Mouse (Mus musculus): ENCODE results near the gene Taar8c. TPM values are rescaled to one million over a fixed set of nuclear protein-coding genes. Genes with fewer than 3 reads are reported as not detected.
"Not testable (repeated sequence)": the region's sequence is repeated elsewhere in the genome, so short reads cannot be mapped to it uniquely, and the experiment has no call there.

Gene Taar8c
- polyA plus RNA-seq, 1 experiment: not detected

- no peak for TF ChIP-seq POLR2A (IDR thresholded peaks at IDR 0.05; ENCODE audit: borderline replicate concordance, control insufficient read depth, low read depth, low read length)
- no peak for TF ChIP-seq CTCF (IDR thresholded peaks at IDR 0.05; ENCODE audit: control insufficient read depth, insufficient read depth, low read length)
- Histone ChIP-seq H3K27ac (ENCODE audit: control insufficient read depth, insufficient read depth, low read depth, low read length, poor library complexity) (no peak overlapping the region), H3K4me3 (replicated peaks; ENCODE audit: control insufficient read depth, low read depth, low read length) (no peak overlapping the region), H3K4me1 (ENCODE audit: control insufficient read depth, insufficient read depth, low read length) (no peaks in the 10 kb centered on the region)
- WGBS: 34% methylated on average over 5 of the region's 5 CpGs
Observed at GRCm38 (mm10) chr10:24086555-24086954, 15.2 kb downstream of the Taar8c start.

- WGBS: 84% methylated on average over 5 of the region's 5 CpGs
- no peak overlapping the region for H3K4me3 ChIP-seq (replicated peaks; ENCODE audit: control insufficient read depth, low read depth, low read length)
- TF ChIP-seq CTCF (IDR thresholded peaks at IDR 0.05; ENCODE audit: control insufficient read depth, insufficient read depth, low read length) (no peak), POLR2A (IDR thresholded peaks at IDR 0.05; ENCODE audit: borderline replicate concordance, control insufficient read depth, low read depth, low read length) (no peak)
- H3K4me1 ChIP-seq (ENCODE audit: control insufficient read depth, insufficient read depth, low read length): no peaks in the 10 kb centered on the region
- no peak overlapping the region for H3K27ac ChIP-seq (ENCODE audit: control insufficient read depth, insufficient read depth, low read depth, low read length, poor library complexity)
Observed at GRCm38 (mm10) chr10:24085936-24086335, 15.8 kb downstream of the Taar8c start.

DNA sequence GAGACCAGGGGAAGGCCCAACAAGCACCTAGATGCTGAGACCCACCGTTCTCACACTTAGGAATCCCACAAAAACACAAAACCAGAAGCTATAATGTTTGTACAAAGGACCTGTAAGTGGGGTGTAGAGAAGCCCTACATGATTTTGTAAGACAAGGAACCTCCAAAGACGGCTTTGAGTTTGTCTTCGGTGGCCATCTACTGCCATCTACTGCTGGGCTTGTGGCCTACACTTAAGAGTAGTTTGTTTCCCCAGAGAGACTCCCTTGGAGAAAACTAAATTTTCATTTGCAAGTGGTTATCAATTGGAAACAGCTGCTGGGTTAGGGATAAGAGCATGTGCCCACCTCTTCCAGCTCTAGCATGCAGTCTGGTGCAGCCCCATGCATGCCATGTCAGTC lies 21.5 kb downstream of the Taar8c start:
- Histone ChIP-seq H3K4me3 (replicated peaks; ENCODE audit: control insufficient read depth, low read depth, low read length) (no peak overlapping the region), H3K4me1 (ENCODE audit: control insufficient read depth, insufficient read depth, low read length) (no peaks in the 10 kb centered on the region), H3K27ac (ENCODE audit: control insufficient read depth, insufficient read depth, low read depth, low read length, poor library complexity) (no peak overlapping the region)
- WGBS: 37% methylated on average over 3 of the region's 3 CpGs
- TF ChIP-seq CTCF (IDR thresholded peaks at IDR 0.05; ENCODE audit: control insufficient read depth, insufficient read depth, low read length): no peak
- no peak for TF ChIP-seq POLR2A (IDR thresholded peaks at IDR 0.05; ENCODE audit: borderline replicate concordance, control insufficient read depth, low read depth, low read length)

- not testable (repeated sequence) for H3K4me1 ChIP-seq (ENCODE audit: control insufficient read depth, insufficient read depth, low read length)
- WGBS: 77% methylated on average over 2 of the region's 4 CpGs
Observed at GRCm38 (mm10) chr10:24076200-24076599, 25.5 kb downstream of the Taar8c start, which contains the start of gene Taar8a. Taar8a (plus strand) TSS chr10:24076500.

DNA sequence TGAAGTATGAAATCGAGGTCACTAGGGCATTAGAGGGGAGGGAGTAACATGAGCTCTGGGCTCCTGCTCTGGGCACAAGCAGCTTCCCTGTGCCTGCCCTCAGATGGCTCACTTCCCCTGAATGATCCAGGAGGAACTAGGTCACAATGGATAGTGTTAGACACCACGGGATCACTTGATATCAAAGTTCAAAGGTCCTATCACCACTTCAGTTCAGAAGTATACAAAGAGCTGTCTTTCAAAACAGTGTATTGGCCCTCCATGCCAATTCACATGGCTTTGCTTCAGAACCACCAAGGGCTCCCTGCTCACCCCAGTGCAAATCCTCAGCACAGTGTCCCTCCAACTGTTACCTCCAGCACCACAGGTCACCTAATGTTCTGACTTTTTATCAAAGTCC lies 27.0 kb downstream of the Taar8c start:
- not testable (repeated sequence) for H3K4me1 ChIP-seq (ENCODE audit: control insufficient read depth, insufficient read depth, low read length); H3K4me3 ChIP-seq (replicated peaks; ENCODE audit: control insufficient read depth, low read depth, low read length); H3K27ac ChIP-seq (ENCODE audit: control insufficient read depth, insufficient read depth, low read depth, low read length, poor library complexity)
- 45% methylated on average over 2 of the region's 2 CpGs for WGBS

More at GRCm38 (mm10) chr10:24076200-24076599, 25.5 kb downstream of the Taar8c start, which contains the start of gene Taar8a:
- H3K4me3 ChIP-seq (replicated peaks; ENCODE audit: control insufficient read depth, low read depth, low read length); H3K27ac ChIP-seq (ENCODE audit: control insufficient read depth, insufficient read depth, low read depth, low read length, poor library complexity): not testable (repeated sequence)

DNA sequence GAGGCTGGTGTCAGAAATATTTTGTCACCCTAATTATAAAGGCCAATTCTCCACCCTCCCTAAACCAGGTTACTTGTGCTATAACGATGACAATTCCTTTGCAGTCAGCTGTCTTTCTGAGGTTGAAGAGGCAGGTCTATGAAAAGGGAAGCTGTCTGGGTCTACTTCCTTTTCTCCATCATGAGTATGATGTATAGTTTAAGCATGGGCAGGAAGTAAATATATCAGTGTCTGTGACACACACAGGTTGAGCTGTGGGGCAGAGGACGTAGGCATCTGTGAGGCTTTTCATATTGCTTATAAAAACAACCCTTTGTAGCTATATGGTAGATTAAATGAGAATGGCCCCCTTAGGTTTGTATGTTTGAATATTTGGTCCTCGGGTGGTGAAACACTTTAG lies 42.7 kb downstream of the Taar8c start:
- Histone ChIP-seq H3K27ac (ENCODE audit: control insufficient read depth, insufficient read depth, low read depth, low read length, poor library complexity) (no peak overlapping the region), H3K4me3 (replicated peaks; ENCODE audit: control insufficient read depth, low read depth, low read length) (no peak overlapping the region), H3K4me1 (ENCODE audit: control insufficient read depth, insufficient read depth, low read length) (no peaks in the 10 kb centered on the region)
- TF ChIP-seq CTCF (IDR thresholded peaks at IDR 0.05; ENCODE audit: control insufficient read depth, insufficient read depth, low read length) (no peak), POLR2A (IDR thresholded peaks at IDR 0.05; ENCODE audit: borderline replicate concordance, control insufficient read depth, low read depth, low read length) (no peak)
- WGBS: 28% methylated on average over 3 of the region's 3 CpGs

DNA sequence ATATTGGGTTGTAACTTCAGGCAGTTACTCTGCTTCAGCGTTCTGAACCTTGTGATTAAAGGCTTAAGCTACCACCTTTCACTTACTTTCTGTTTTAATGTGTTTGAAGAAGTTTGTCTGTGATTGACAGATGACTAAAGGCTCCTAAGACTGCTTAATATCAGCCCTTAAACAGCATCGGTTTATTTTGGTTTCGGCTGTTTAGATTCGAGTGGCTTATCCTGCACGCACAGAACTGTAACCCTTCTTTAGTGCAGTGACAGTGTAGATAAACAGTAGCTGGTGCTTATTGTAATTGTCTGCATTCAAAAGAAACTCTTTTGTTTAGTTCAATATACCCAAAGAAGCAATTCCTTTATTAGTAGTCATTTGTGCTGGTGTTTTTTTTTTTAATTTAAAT lies 49.7 kb downstream of the Taar8c start:
- H3K27ac ChIP-seq (ENCODE audit: control insufficient read depth, insufficient read depth, low read depth, low read length, poor library complexity): no peak overlapping the region
- H3K4me3 ChIP-seq (replicated peaks; ENCODE audit: control insufficient read depth, low read depth, low read length): no peak overlapping the region
- H3K4me1 ChIP-seq (ENCODE audit: control insufficient read depth, insufficient read depth, low read length): no peaks in the 10 kb centered on the region
- TF ChIP-seq POLR2A (IDR thresholded peaks at IDR 0.05; ENCODE audit: borderline replicate concordance, control insufficient read depth, low read depth, low read length) (no peak), CTCF (IDR thresholded peaks at IDR 0.05; ENCODE audit: control insufficient read depth, insufficient read depth, low read length) (no peak)
- 66% methylated on average over 5 of the region's 5 CpGs for WGBS

Other genes with a start within 250 kb of the Taar8c start
- not detected in 2 replicates for gene Vnn1, start 207.2 kb downstream of the Taar8c start, polyA plus RNA-seq (2011; ENCODE audit: insufficient read depth, insufficient read length, low replicate concordance, missing spikeins)
- gene Taar1, start 181.6 kb downstream of the Taar8c start, polyA plus RNA-seq (2011; ENCODE audit: insufficient read depth, insufficient read length, low replicate concordance, missing spikeins): not detected in 2 replicates
- gene Taar2, start 163.3 kb downstream of the Taar8c start, polyA plus RNA-seq (2011; ENCODE audit: insufficient read depth, insufficient read length, low replicate concordance, missing spikeins): not detected in 2 replicates
- gene Taar3, start 152.4 kb downstream of the Taar8c start, polyA plus RNA-seq (2011; ENCODE audit: insufficient read depth, insufficient read length, low replicate concordance, missing spikeins): not detected in 2 replicates
- not detected in 2 replicates for gene Taar4, start 141.4 kb downstream of the Taar8c start, polyA plus RNA-seq (2011; ENCODE audit: insufficient read depth, insufficient read length, low replicate concordance, missing spikeins)
- gene Taar5, start 131.2 kb downstream of the Taar8c start, polyA plus RNA-seq (2011; ENCODE audit: insufficient read depth, insufficient read length, low replicate concordance, missing spikeins): not detected in 2 replicates
- gene Taar6, start 116.3 kb downstream of the Taar8c start, polyA plus RNA-seq (2011; ENCODE audit: insufficient read depth, insufficient read length, low replicate concordance, missing spikeins): not detected in 2 replicates
- not detected in 2 replicates for gene Taar7a, start 108.4 kb downstream of the Taar8c start, polyA plus RNA-seq (2011; ENCODE audit: insufficient read depth, insufficient read length, low replicate concordance, missing spikeins)
- not detected in 2 replicates for gene Taar7b, start 102.0 kb downstream of the Taar8c start, polyA plus RNA-seq (2011; ENCODE audit: insufficient read depth, insufficient read length, low replicate concordance, missing spikeins)
- gene Taar7d, start 74.7 kb downstream of the Taar8c start, polyA plus RNA-seq (2011; ENCODE audit: insufficient read depth, insufficient read length, low replicate concordance, missing spikeins): not detected in 2 replicates
- not detected in 2 replicates for gene Taar7e, start 64.3 kb downstream of the Taar8c start, polyA plus RNA-seq (2011; ENCODE audit: insufficient read depth, insufficient read length, low replicate concordance, missing spikeins)
- gene Taar7f, start 52.4 kb downstream of the Taar8c start, polyA plus RNA-seq (2011; ENCODE audit: insufficient read depth, insufficient read length, low replicate concordance, missing spikeins): not detected in 2 replicates
- not detected in 2 replicates for gene Taar8a, start 25.4 kb downstream of the Taar8c start, polyA plus RNA-seq (2011; ENCODE audit: insufficient read depth, insufficient read length, low replicate concordance, missing spikeins)
- not detected in 2 replicates for gene Taar8b, start 9.6 kb downstream of the Taar8c start, polyA plus RNA-seq (2011; ENCODE audit: insufficient read depth, insufficient read length, low replicate concordance, missing spikeins)
- gene Taar9, start 7.6 kb upstream of the Taar8c start, polyA plus RNA-seq (2011; ENCODE audit: insufficient read depth, insufficient read length, low replicate concordance, missing spikeins): not detected in 2 replicates
- 15.6 and 33.0 TPM in 2 replicates for gene Stx7, start 47.4 kb upstream of the Taar8c start, polyA plus RNA-seq (2011; ENCODE audit: insufficient read depth, insufficient read length, low replicate concordance, missing spikeins)
- not detected in 2 replicates for gene Moxd1, start 121.6 kb upstream of the Taar8c start, polyA plus RNA-seq (2011; ENCODE audit: insufficient read depth, insufficient read length, low replicate concordance, missing spikeins)